Mouse (Mus musculus) hindbrain, embryonic 14.5 days (tissue): ENCODE results near the gene Klhl25. TPM values are rescaled to one million over a fixed set of nuclear protein-coding genes. Genes with fewer than 3 reads are reported as not detected.
A peak's percentile ranks its signal among the peaks of the same experiment; 100 is the strongest.

Source experiments
- ATAC-seq: fragments of 200-750 bp; cut with Nextera tagmentation; 2 replicates; pipeline ENCODE4 v1.8.0; 2017; ENCODE audit warnings: moderate number of reproducible peaks, mild to moderate bottlenecking, moderate TSS enrichment, moderate library complexity; ENCODE audit not compliant: low FRiP score
- DNase-seq: peaks from one replicate; pipeline ENCODE4 v3.0.0-alpha.2; 2015; ENCODE audit warnings: low spot score
- H3K27ac ChIP-seq: fragments of 300-500 bp; sonication (generic); 2 replicates; pipeline ENCODE4 v1.5.1; 2014; ENCODE audit warnings: mild to moderate bottlenecking, moderate library complexity
- H3K27me3 ChIP-seq: fragments of 300-500 bp; sonication (generic); 2 replicates; pipeline ENCODE4 v1.6.1; 2014; ENCODE audit warnings: mild to moderate bottlenecking, low read length, mixed read lengths; ENCODE audit not compliant: control insufficient read depth, insufficient read depth
- H3K36me3 ChIP-seq: fragments of 300-500 bp; sonication (generic); replicated peaks from 2 replicates; pipeline ENCODE4 v1.6.1; 2014; ENCODE audit not compliant: control insufficient read depth, insufficient read depth
- H3K4me1 ChIP-seq: fragments of 300-500 bp; sonication (generic); replicated peaks from 2 replicates; pipeline ENCODE4 v1.6.1; 2014; ENCODE audit warnings: antibody characterized with exemption, low read length, mixed read lengths; ENCODE audit not compliant: control insufficient read depth, insufficient read depth
- H3K4me2 ChIP-seq: fragments of 300-500 bp; sonication (generic); replicated peaks from 2 replicates; pipeline ENCODE4 v1.6.1; 2014; ENCODE audit warnings: mild to moderate bottlenecking, moderate library complexity
- H3K4me3 ChIP-seq: fragments of 300-500 bp; sonication (generic); replicated peaks from 2 replicates; pipeline ENCODE4 v1.5.1; 2014; ENCODE audit warnings: mild to moderate bottlenecking, low read length
- H3K9ac ChIP-seq: fragments of 300-500 bp; sonication (generic); 2 replicates; pipeline ENCODE4 v1.6.1; 2014
- H3K9me3 ChIP-seq: fragments of 300-500 bp; sonication (generic); 2 replicates; pipeline ENCODE4 v1.6.1; 2016; ENCODE audit warnings: low read length; ENCODE audit not compliant: control insufficient read depth
- WGBS: fragments of 180-500 bp; shearing (Covaris S2); extraction: QIAGEN DNeasy Blood & Tissue Kit; methylation state at CpG from one replicate; pipeline ENCODE4 v1.1.7; 2014; 5-methylcytosine and 5-hydroxymethylcytosine counted together
- polyA plus RNA-seq: library from polyadenylated mRNA; unstranded; fragments of >200 nt; fragmentation: Nextera tagmentation; extraction: Ambion mirVana; gene quantifications from 2 replicates; pipeline ENCODE4 v1.2.1, GENCODE M21; 2014

Gene Klhl25
- 24.4 and 29.0 TPM in 2 replicates for polyA plus RNA-seq

- Histone ChIP-seq H3K9ac (peak within 1 kb of the TSS; percentile 70), H3K4me1 (peaks cover 32% of the 10 kb centered on the region), H3K27ac (peak within 1 kb of the TSS; percentile 82), H3K27me3 (no peaks in the 10 kb centered on the region), H3K4me3 (peak within 1 kb of the TSS; percentile 63), H3K36me3 (0 out of 2 replicates have a peak, but pooled peaks cover 5% of the 10 kb centered on the region), H3K9me3 (no peaks in the 10 kb centered on the region), H3K4me2 (peak within 1 kb of the TSS; percentile 92)
- ATAC-seq (peak; percentile 93), DNase-seq (peak; percentile 97)
- under 1% methylated on average over 60 of the region's 60 CpGs for WGBS
These were observed at the start of gene Klhl25 for GRCm38 (mm10) chr7:75848115-75848775. Gene Klhl25, plus strand, starts transcription at chr7:75848310.

- H3K36me3 ChIP-seq: no peaks in the 10 kb centered on the region
- 77% methylated on average over 4 of the region's 4 CpGs for WGBS
These were observed 47.6 kb upstream of the Klhl25 start for GRCm38 (mm10) chr7:75800530-75800929.

GRCm38 (mm10) chr7:75801022-75801421 lies 47.1 kb upstream of the Klhl25 start:
- Histone ChIP-seq H3K9ac (no peak overlapping the region), H3K4me3 (no peak overlapping the region), H3K27ac (no peak overlapping the region), H3K9me3 (no peaks in the 10 kb centered on the region), H3K36me3 (no peaks in the 10 kb centered on the region), H3K27me3 (no peaks in the 10 kb centered on the region), H3K4me2 (no peak overlapping the region), H3K4me1 (no peaks in the 10 kb centered on the region; the same call in 1 of the 2 replicates)
- ATAC-seq: no peak
- WGBS: 85% methylated on average over 3 of the region's 3 CpGs
- no peak for DNase-seq

More at GRCm38 (mm10) chr7:75800530-75800929, 47.6 kb upstream of the Klhl25 start:
- no peak overlapping the region for H3K27ac ChIP-seq
- no peaks in the 10 kb centered on the region for H3K9me3 ChIP-seq
- DNase-seq (no peak), ATAC-seq (no peak)
- H3K4me2 ChIP-seq: no peak overlapping the region
- no peak overlapping the region for H3K4me3 ChIP-seq
- H3K9ac ChIP-seq: no peak overlapping the region
- H3K4me1 ChIP-seq: no peaks in the 10 kb centered on the region
- H3K27me3 ChIP-seq: no peaks in the 10 kb centered on the region

GRCm38 (mm10) chr7:75801621-75802358 lies 46.3 kb upstream of the Klhl25 start:
- 86% methylated on average over 5 of the region's 5 CpGs for WGBS
- Histone ChIP-seq H3K36me3 (no peaks in the 10 kb centered on the region), H3K4me1 (no peaks in the 10 kb centered on the region; the same call in 1 of the 2 replicates), H3K9me3 (no peaks in the 10 kb centered on the region), H3K4me3 (no peak overlapping the region), H3K27me3 (no peaks in the 10 kb centered on the region), H3K27ac (no peak overlapping the region), H3K9ac (no peak overlapping the region), H3K4me2 (no peak overlapping the region)
- DNase-seq (no peak), ATAC-seq (no peak)

GRCm38 (mm10) chr7:75802887-75803286 lies 45.2 kb upstream of the Klhl25 start:
- Histone ChIP-seq H3K27me3 (no peaks in the 10 kb centered on the region), H3K27ac (no peak overlapping the region), H3K4me1 (no peaks in the 10 kb centered on the region; the same call in 1 of the 2 replicates), H3K9ac (no peak overlapping the region), H3K4me3 (no peak overlapping the region), H3K36me3 (no peaks in the 10 kb centered on the region), H3K9me3 (no peaks in the 10 kb centered on the region), H3K4me2 (no peak overlapping the region)
- ATAC-seq: no peak
- no peak for DNase-seq
- 68% methylated on average over 3 of the region's 3 CpGs for WGBS

- ATAC-seq (no peak), DNase-seq (no peak)
- Histone ChIP-seq H3K4me1 (no peaks in the 10 kb centered on the region; the same call in 1 of the 2 replicates), H3K27me3 (no peaks in the 10 kb centered on the region), H3K27ac (0 out of 2 replicates have a peak overlapping the region, but pooled peaks have one; percentile 21), H3K9ac (no peak overlapping the region), H3K36me3 (no peaks in the 10 kb centered on the region), H3K4me2 (no peak overlapping the region), H3K9me3 (no peaks in the 10 kb centered on the region), H3K4me3 (no peak overlapping the region)
- WGBS: 68% methylated on average over 4 of the region's 4 CpGs
These were observed 41.9 kb upstream of the Klhl25 start for GRCm38 (mm10) chr7:75806161-75806560.

- Histone ChIP-seq H3K4me2 (no peak overlapping the region), H3K27ac (0 out of 2 replicates have a peak overlapping the region, but pooled peaks have one; percentile 21), H3K27me3 (no peaks in the 10 kb centered on the region), H3K4me3 (no peak overlapping the region), H3K9ac (no peak overlapping the region), H3K36me3 (no peaks in the 10 kb centered on the region), H3K9me3 (no peaks in the 10 kb centered on the region), H3K4me1 (no peaks in the 10 kb centered on the region; the same call in 1 of the 2 replicates)
- DNase-seq (peak; percentile 62), ATAC-seq (peak; percentile 34; the same call in 1 of the 2 replicates)
- 45% methylated on average over 4 of the region's 4 CpGs for WGBS
These were observed 41.4 kb upstream of the Klhl25 start for GRCm38 (mm10) chr7:75806711-75807110.

GRCm38 (mm10) chr7:75807460-75808304 lies 40.4 kb upstream of the Klhl25 start:
- H3K9me3 ChIP-seq: no peaks in the 10 kb centered on the region
- DNase-seq: no peak
- no peak overlapping the region for H3K4me3 ChIP-seq
- no peak overlapping the region for H3K27ac ChIP-seq
- no peak overlapping the region for H3K9ac ChIP-seq
- ATAC-seq: no peak; the same call in 1 of the 2 replicates
- H3K4me2 ChIP-seq: no peak overlapping the region
- WGBS: 81% methylated on average over 17 of the region's 17 CpGs
- no peaks in the 10 kb centered on the region for H3K27me3 ChIP-seq
- H3K36me3 ChIP-seq: no peaks in the 10 kb centered on the region
- H3K4me1 ChIP-seq: no peaks in the 10 kb centered on the region; the same call in 1 of the 2 replicates
